Mouse (Mus musculus) lung, postnatal 36 days (tissue): ENCODE measurements at regions not wholly inside any gene's neighbourhood (a gene's known extent, or its start where the extent isn't known, plus 50 kb on each side); places are given as distances from the start of the nearest gene placed in this dataset.

Source experiments
- DNase-seq: peaks from one replicate; pipeline ENCODE4 v3.0.0; 2022; ENCODE audit warnings: mixed read lengths

DNA sequence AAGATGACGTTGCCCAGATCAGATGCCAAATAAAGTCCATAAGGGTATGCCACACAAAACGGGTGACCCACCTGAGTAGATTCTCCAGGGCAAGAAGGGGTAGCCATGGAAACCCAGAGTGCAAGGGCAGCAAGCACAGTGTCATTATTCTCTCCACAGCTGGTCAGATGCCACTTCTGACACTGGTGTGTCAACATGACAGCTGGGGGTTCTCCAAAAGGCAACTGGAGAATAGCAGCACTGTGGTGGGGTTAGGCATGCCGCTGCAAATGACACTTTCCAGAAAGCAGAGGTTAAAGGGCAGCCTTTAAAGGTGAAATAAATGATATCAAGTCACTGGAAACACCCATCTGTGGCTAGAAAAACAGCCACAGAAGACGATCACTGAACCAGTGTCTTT is 70.8 kb upstream of the Thbs2 start:
- DNase-seq: no peak

GRCm38 (mm10) chr17:14753095-14753494 is 59.1 kb upstream of the Thbs2 start:
- peak; percentile 79 for DNase-seq

GRCm38 (mm10) chr17:14750519-14751145 is 56.6 kb upstream of the Thbs2 start:
- peak; percentile 45 for DNase-seq

GRCm38 (mm10) chr17:14749281-14749680 is 55.2 kb upstream of the Thbs2 start:
- DNase-seq: peak; percentile 27

GRCm38 (mm10) chr17:14747255-14747869 is 53.3 kb upstream of the Thbs2 start:
- DNase-seq: no peak

DNA sequence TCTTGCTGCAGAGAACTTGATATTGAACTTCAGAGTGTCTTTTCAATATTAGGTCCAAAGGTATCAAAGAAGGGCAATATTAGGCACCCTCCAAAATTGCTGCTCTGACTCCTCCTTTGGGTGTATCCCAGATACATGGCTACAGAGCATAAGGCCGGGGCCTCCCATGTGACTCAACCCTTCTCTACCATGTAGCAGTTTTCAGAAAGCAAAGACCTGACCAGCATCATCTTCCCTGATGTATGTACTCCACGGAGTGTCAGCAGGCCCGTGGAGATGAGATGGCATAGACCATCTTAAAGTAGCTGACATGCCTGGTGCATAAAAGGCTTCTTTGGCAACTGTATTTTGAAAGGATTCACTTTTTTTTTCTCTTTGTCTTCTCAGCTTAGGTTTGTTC is 51.5 kb upstream of the Thbs2 start:
- DNase-seq: no peak

- DNase-seq: no peak
Measured at GRCm38 (mm10) chr17:14744010-14744409, 50.0 kb upstream of the Thbs2 start.
